Mouse (Mus musculus) cerebellum, postnatal 14 days (tissue): ENCODE results near the gene Gm16223.

Experiments used
- DNase-seq, 2 experiments: peaks; one replicate each; pipeline ENCODE4 v3.0.0; 2021; ENCODE audit warnings: mixed read lengths in 2 of 2

The Gm16223 gene

GRCm38 (mm10) chr5:42067476-42068187 is at the start of gene Gm16223:
TSS of gene Gm16223 (plus strand) at chr5:42067960.
- no peak for DNase-seq

DNA sequence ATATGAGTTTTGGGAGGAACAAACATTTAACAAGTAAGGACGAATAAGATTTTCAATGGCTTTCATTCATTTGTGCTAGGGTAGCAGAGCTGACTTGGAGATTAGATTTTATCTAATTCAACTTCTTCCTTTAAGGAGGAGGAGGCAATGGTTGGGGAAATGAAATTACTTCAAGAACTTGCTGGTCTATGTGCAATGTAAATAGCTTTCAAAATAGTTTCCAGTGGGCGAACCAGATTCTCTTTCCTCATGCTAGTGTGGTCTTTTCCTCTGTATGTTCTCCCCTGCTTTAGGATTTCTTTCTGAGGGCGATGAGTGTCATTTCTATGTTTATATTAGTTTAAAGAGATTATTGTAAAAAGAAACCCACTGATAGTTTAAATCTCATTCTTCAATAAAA is 45.7 kb upstream of the Gm16223 start:
- no peak for DNase-seq

DNA sequence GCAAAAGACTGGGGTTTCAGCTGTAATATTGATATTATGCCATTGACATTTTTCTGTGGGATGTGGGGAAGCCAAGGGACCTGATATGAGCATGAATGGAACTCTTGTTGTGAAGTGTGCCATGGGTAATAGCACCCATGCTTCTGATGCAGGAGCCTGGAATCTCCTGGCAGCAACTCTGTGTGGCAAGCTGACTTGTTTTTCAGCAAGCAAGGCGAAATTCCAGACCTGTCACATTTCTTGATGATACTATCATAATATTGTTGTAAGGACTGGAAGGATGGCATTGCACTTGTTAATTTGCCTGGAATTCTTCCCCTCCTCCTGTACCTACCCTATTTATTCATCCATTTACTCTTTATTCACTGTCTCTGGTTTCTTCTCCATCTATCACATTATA is 44.2 kb upstream of the Gm16223 start:
- no peak for DNase-seq

DNA sequence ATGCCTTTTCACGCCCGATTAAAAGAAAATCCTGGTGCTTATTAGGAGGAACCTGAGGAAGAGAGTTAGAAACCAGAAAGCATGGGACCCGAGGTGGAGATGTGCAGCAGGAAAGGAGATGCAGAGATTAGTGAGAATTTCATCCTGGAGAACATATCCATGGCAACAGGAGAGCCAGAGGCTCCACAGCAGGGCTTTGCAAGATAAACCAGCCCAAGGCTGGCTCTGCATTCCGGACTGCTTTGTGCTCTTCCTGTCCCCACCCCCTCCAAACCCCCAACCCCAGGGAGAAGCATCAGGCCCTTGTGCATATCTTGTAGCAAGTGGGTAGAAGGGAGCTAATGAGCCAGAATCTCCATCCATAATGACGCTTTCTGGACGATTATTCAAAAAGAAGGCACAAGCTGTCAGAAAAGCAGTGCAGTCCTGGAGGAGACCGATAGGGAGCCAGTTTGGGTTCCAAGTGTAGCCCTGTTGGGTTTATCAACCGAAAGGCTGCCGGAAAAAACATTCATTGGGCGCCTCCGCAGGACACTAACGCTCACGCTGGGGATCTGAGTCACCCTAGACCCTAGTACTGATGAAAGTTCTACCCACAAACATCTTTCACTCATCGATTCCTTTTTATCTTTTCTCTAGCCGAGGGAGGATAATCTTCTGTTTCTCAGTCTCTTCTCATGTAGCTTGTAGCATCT is 31.2 kb upstream of the Gm16223 start:
- DNase-seq, result peak; percentile 21 to 23

- peak; percentile 55 to 84 for DNase-seq
Observed at GRCm38 (mm10) chr5:42054636-42055035, 13.1 kb upstream of the Gm16223 start.

DNA sequence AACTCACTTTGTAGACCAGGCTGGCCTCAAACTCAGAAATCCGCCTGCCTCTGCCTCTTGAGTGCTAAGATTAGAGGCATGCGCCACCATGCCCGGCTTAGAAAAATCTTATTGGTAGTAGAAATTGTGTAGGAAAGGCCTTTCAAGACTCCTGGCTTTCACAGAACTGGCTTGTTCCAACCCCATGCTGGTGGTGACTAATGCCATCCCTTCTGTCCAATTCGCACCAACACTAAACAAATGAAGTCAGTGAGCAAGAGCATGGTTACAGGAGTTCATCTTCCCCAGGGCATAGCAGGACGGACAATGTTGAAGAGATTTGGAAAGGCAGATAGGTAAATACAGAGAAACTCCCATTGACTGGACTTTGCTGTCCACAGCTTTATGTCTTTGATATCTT is 12.6 kb upstream of the Gm16223 start:
- peak; percentile 53 to 75 for DNase-seq

DNA sequence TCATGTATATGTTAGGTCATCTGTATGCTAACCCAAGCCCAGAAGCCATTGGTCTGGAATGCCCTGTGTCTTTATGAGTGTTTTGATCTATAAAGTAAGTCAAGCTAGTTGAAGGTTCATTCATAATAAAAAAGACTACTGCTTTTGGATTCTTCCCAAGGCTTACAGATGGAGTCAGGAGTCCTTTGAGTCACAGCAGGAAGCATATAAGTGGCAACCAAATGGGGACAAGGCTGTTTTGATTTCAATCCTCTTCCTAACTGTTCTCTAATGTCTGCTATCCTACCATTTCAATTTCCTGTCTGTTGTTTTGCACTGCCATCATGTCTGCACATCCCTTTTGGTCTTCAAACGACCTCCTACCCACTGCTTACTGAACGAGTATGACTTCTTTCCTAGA is 2.7 kb upstream of the Gm16223 start:
- DNase-seq, result no peak

DNA sequence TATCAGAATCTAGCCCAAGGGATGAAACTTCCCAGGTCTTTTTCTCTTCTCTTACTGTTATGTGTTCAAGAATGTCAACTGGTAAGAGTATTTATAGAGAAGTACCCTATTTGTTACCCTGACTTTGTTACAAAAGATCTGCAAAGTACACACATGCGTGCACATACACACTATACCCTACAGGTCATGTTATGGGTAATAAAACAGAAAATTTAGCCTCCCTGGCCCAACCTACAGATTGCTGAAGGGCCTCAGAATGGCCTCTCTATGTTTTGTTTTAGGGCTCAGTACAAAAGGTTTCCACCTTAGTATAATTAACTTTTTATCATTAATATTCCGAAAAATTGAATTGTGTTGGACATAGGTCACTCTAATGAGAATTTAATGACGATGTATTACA is 685 bp upstream of the Gm16223 start:
- no peak for DNase-seq

DNA sequence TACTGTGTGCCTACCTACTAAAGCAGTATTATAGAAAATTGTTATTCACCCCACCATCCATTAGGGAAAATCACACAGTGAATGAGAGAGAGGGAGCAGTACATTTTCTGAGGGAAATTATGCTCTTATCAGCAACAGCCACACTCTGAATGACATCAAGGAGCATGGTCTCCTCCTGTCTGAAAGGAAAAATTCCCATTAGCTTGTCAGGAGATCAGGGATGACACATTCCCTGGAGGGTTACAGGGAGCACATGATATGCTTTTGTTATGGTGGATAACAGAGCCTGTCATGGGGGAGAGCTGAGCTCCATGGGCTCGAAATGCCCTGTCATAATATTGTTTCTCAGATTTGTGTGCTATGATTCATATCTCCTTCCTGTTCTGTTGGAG is 424 bp downstream of the Gm16223 start:
- no peak for DNase-seq

- no peak for DNase-seq
Observed at GRCm38 (mm10) chr5:42116586-42117346, 49.0 kb downstream of the Gm16223 start.

DNA sequence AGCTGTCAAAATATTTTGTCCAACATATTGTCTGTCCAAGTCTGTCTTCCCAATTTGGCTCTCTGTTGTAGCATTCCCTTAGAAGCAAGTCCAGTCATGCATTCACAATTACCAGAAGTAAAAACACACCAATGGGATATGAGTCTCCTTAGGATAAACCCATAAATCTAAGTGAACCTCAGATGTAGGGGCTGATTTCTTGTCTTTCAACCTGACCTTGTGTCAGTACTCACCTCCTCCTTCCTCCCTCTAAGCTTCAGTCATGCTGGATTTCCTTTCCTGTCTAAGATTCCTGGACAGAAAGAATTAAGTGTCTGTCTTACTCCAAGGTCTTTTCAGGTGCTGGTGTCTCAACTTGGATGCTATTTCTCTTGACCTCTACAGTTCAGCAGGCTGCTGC is 57.8 kb downstream of the Gm16223 start:
- peak in 1 of 2 experiments; percentile 4 for DNase-seq

- no peak for DNase-seq
Observed at GRCm38 (mm10) chr5:42155626-42156025, 87.9 kb downstream of the Gm16223 start.

GRCm38 (mm10) chr5:42164731-42165130 is 97.0 kb downstream of the Gm16223 start:
- DNase-seq, result no peak

- no peak for DNase-seq
Observed at GRCm38 (mm10) chr5:42166311-42166710, 98.6 kb downstream of the Gm16223 start.

- DNase-seq, result no peak
Observed at GRCm38 (mm10) chr5:42168071-42168470, 100.3 kb downstream of the Gm16223 start.

- DNase-seq, result no peak
Observed at GRCm38 (mm10) chr5:42168785-42169184, 101.0 kb downstream of the Gm16223 start.

DNA sequence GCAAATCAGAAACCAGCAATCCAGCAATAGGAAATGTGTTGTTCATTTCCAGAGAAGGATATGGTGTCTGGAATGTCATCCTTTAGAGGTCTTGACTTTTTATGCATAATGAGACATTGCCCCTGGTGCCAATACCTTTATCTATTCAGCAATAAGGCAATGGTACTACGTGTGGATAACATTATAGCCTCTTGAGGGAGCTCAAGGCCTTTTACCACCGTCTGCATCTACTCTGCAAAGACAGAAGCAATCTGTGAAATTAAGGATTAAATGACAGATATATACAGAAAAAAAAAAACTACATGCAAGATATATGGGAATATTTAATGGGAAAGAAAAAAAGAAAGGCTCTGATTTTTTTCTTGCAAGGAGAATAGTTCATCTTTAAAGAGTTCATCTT is 106.3 kb downstream of the Gm16223 start:
- DNase-seq, result peak; percentile 32 to 42

- no peak for DNase-seq
Observed at GRCm38 (mm10) chr5:42175424-42175823, 107.7 kb downstream of the Gm16223 start.

DNA sequence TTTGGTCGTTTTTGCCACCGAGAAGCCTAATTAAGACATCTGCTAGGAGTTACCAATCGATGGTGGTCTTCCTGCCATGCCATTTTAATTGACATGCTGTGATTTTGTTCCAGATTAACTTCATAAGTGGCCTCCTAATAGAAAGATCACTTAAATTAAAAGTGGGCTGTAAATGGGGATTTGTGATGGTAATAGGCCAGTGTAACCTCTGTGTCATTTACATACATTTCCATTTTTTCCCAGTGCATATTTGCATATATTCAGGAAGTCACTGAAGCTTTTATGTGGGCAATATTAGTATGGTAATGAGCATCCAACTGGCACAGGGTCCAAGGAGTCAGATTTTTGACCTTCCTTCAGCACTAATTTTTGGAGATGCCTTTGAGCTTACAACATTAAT is 130.7 kb downstream of the Gm16223 start:
- no peak for DNase-seq

- no peak for DNase-seq
Observed at GRCm38 (mm10) chr5:42207456-42208122, 139.8 kb downstream of the Gm16223 start.

GRCm38 (mm10) chr5:42211554-42212338 is 144.0 kb downstream of the Gm16223 start:
- no peak for DNase-seq

DNA sequence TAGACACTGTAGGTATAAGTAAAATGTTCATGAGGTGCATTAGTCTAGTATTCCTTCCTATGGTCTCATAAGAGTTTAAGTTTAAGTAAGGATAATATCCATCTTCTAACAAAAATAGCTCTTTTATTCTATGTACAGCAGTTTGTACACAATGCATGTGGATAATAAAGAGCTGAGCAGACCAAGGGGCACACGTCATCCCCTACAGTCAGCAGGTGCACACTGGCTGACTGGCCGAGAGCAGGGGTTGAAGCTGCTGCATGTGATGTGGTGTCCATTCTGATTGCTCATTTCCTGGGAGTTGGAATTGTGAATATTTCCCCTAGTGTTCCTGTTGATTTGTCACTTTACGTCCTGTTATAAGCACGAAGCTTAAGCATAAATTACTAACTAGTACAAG is 144.6 kb downstream of the Gm16223 start:
- no peak for DNase-seq
